Mouse (Mus musculus) embryonic facial prominence, embryonic 15.5 days (tissue): ENCODE results near the gene Tmie. TPM values are rescaled to one million over a fixed set of nuclear protein-coding genes. Genes with fewer than 3 reads are reported as not detected.

Source experiments
- ATAC-seq: fragments of 200-750 bp; cut with Nextera tagmentation; 2 replicates; pipeline ENCODE4 v1.8.0; 2017; ENCODE audit warnings: low read depth, moderate TSS enrichment; ENCODE audit not compliant: insufficient number of reproducible peaks, low FRiP score, low TSS enrichment
- H3K27ac ChIP-seq: fragments of 300-500 bp; sonication (generic); replicated peaks from 2 replicates; pipeline ENCODE4 v1.5.1; 2015; ENCODE audit warnings: mild to moderate bottlenecking, inconsistent platforms
- H3K27me3 ChIP-seq: fragments of 300-500 bp; sonication (generic); 2 replicates; pipeline ENCODE4 v1.6.1; 2015; ENCODE audit warnings: inconsistent platforms
- H3K36me3 ChIP-seq: fragments of 300-500 bp; sonication (generic); 2 replicates; pipeline ENCODE4 v1.6.1; 2015; ENCODE audit warnings: mild to moderate bottlenecking, inconsistent platforms
- H3K4me1 ChIP-seq: fragments of 300-500 bp; sonication (generic); 2 replicates; pipeline ENCODE4 v1.6.1; 2015; ENCODE audit warnings: inconsistent platforms
- H3K4me2 ChIP-seq: fragments of 300-500 bp; sonication (generic); replicated peaks from 2 replicates; pipeline ENCODE4 v1.6.1; 2015; ENCODE audit warnings: mild to moderate bottlenecking, inconsistent platforms
- H3K4me3 ChIP-seq: fragments of 300-500 bp; sonication (generic); replicated peaks from 2 replicates; pipeline ENCODE4 v1.5.1; 2015; ENCODE audit warnings: mild to moderate bottlenecking, inconsistent platforms
- H3K9ac ChIP-seq: fragments of 300-500 bp; sonication (generic); 2 replicates; pipeline ENCODE4 v1.6.1; 2015; ENCODE audit warnings: inconsistent platforms
- H3K9me3 ChIP-seq: fragments of 300-500 bp; sonication (generic); replicated peaks from 2 replicates; pipeline ENCODE4 v1.6.1; 2016; ENCODE audit warnings: inconsistent platforms
- WGBS: fragments of 180-500 bp; shearing (Covaris S2); methylation state at CpG from one replicate; pipeline ENCODE4 v1.1.7; 2015; 5-methylcytosine and 5-hydroxymethylcytosine counted together
- polyA plus RNA-seq: library from polyadenylated mRNA; unstranded; fragments of >200 nt; fragmentation: Nextera tagmentation; extraction: Ambion mirVana; gene quantifications from 2 replicates; pipeline ENCODE4 v1.2.1, GENCODE M21; 2015

Gene Tmie
- polyA plus RNA-seq, 1 experiment from 2014 or later: 5.7 TPM

DNA sequence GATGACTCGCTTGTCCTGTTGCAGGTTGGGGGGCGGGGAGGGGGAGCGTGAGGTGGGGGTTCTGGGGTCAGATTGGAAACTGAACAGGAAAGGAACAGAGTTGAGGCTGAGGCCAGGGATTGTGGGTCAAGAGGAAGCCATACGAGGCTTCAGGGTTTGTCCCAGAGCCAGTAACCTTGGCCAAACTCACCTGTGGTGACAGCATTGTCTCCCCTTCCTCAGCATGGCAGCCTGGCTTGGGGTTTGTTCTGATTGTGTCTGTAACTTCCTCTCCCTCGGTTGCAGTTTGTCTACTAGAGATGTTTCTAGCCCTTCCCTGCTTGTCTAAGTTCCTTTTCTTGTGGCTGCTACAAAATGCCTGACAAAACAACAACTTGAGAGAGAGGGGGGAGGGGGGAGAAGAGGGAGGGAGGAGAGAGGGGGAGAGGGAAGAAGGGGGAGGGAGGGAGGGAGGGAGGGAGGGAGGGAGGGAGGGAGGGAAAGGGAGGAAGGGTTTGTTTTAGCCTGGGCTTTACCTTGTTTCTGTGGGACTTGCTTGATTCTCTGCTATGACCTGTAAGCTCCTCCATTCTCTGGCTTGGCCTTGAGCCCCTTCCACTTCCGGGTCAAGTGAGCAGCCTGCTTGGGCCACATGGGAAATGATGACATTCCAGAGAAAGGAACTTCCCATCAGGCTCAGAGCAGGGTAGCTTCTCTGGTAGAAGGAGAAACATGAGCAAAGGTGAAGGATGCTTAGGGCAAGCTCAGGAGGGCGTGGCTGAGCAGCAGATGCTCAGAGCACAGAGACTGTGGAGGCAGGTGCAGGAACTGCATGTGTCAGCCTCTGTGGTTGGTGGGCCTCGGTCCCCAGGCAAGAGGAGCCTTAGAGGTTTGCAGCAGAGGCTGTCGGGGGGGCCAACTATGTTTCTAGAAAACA, 7.7 kb upstream of the Tmie start:
- peaks cover 4% of the 10 kb centered on the region for H3K4me1 ChIP-seq
- no peak overlapping the region for H3K4me3 ChIP-seq
- H3K9ac ChIP-seq: no peak overlapping the region
- no peak overlapping the region for H3K27ac ChIP-seq
- H3K27me3 ChIP-seq: no peaks in the 10 kb centered on the region
- H3K9me3 ChIP-seq: no peaks in the 10 kb centered on the region
- WGBS: 58% methylated on average over 9 of the region's 9 CpGs
- no peak overlapping the region for H3K4me2 ChIP-seq
- peaks cover 4% of the 10 kb centered on the region; the same call in 1 of the 2 replicates for H3K36me3 ChIP-seq
- ATAC-seq: no peak

DNA sequence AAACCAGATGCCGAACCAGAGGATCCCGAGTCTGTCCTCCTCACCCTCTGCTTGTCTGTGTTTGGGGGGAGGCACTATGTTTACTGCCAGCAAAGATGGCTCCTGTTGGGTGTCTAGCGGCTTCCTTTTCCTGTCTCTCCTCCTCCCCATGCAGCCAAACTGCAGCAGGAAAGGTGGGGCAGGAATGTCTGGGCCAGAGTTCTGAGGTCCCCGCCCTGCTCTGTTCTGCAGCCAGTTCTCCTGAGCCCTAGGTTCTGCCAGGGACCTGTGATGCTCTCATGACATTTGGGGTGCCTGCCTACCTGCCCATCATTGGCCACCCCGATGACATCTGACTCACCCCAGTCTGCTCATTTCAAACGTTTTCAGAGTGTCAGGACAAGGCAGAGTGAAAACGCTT, 2.0 kb upstream of the Tmie start:
- H3K4me2 ChIP-seq: no peak overlapping the region
- WGBS: 69% methylated on average over 7 of the region's 7 CpGs

DNA sequence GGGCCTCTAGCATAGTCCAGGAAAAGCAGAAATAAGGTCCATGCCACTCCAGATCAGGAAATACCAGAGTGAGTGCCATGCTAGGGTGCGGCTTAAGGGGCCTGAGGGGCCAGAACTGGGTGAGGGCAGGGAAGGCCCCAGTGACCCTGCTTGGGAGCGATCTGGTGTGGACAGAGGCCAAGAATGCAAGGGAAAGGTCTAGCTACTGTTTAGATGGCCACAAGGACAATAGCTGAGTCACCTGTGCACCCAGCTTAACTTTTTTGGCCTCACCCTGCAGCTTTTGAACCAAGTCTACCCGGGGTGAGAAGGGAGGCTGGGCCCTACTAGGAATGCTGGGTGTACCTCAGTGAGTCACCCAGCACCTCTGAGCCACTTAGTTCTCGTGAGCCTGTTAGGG, 859 bp upstream of the Tmie start:
- Histone ChIP-seq H3K4me1 (peaks cover 32% of the 10 kb centered on the region), H3K36me3 (no peaks in the 10 kb centered on the region), H3K9ac (peak overlapping the region; percentile 35; the same call in 1 of the 2 replicates), H3K27me3 (0 out of 2 replicates have a peak, but pooled peaks cover 5% of the 10 kb centered on the region), H3K4me3 (peak overlapping the region; percentile 61), H3K9me3 (no peaks in the 10 kb centered on the region), H3K4me2 (peak overlapping the region; percentile 88), H3K27ac (no peak overlapping the region)
- no peak for ATAC-seq
- 65% methylated on average over 4 of the region's 4 CpGs for WGBS

More for the DNA sequence above, 2.0 kb upstream of the Tmie start:
- Histone ChIP-seq H3K4me3 (no peak overlapping the region), H3K27ac (no peak overlapping the region), H3K27me3 (0 out of 2 replicates have a peak, but pooled peaks cover 5% of the 10 kb centered on the region), H3K4me1 (peaks cover 32% of the 10 kb centered on the region), H3K9me3 (no peaks in the 10 kb centered on the region), H3K9ac (no peak overlapping the region), H3K36me3 (no peaks in the 10 kb centered on the region)
- ATAC-seq: no peak

DNA sequence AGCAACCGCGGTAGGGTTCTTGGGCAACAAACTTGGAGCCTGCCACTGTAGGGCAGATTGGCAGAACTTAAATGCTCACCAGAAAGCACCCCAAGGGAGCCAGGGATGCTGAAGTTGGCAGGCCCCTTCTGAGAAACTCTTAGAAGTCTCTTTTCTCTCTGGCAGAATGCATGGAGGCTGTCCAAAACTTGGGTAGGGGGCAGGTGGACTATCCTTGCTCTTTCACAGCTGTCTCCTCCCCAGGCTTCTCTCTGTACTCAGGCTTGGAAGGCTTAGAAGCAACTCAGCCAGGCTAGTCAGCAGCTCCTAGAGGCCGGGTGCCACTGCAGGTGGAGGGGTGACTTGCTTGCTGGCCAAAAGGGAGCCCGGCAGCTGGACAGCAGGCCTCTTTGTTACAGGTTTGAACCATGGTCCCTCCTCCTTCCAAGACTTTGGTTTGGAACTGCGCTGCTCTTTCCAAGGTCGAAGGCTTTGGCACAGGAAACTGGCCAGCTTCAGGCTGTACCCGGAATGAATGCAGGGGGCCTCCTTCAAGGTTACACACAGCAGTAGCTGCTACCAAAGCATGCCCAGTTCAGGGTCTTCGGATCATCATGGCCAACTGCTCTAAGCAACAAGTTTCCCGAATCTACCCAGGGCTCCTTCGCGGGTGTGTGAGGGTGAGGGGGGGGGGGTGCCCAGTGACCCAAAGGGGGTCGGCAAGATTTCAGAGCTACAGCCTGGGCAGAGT, 557 bp downstream of the Tmie start, which contains the start of gene Als2cl:
Gene Als2cl, plus strand, starts transcription at position 680 of the 730 bp plus-strand sequence.
- H3K27me3 ChIP-seq: peaks cover 5% of the 10 kb centered on the region; the same call in 1 of the 2 replicates
- peak within 1 kb of the TSS; percentile 73; the same call in 1 of the 2 replicates for H3K27ac ChIP-seq
- H3K4me2 ChIP-seq: peak within 1 kb of the TSS; percentile 88
- no peaks in the 10 kb centered on the region for H3K9me3 ChIP-seq
- peak within 1 kb of the TSS; percentile 61 for H3K4me3 ChIP-seq
- H3K36me3 ChIP-seq: no peaks in the 10 kb centered on the region
- peak within 1 kb of the TSS; percentile 35 for H3K9ac ChIP-seq
- WGBS: 12% methylated on average over 12 of the region's 12 CpGs
- ATAC-seq: no peak
- H3K4me1 ChIP-seq: peaks cover 47% of the 10 kb centered on the region

DNA sequence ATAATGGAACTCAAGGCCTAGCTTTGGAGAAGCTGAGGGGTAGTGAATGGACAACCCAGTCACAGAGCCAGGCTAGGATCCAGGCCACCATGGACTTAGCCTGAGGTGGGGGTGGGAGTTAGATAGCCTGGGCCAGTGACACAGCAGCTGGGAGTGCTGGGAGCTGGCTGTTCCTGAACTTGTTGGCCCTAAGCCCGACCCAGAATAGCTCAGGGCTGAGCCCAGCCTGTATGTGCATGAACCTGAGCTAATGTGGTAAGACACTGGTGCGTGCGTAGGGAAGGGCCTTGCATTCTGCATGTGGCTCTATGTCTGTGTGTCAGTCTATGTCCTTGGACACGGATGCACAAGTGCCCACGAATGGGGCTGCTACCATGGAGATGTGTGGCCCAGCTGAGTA, 2.0 kb downstream of the Tmie start:
- Histone ChIP-seq H3K4me2 (0 out of 2 replicates have a peak overlapping the region, but pooled peaks have one; percentile 0), H3K27me3 (peaks cover 19% of the 10 kb centered on the region), H3K9me3 (no peaks in the 10 kb centered on the region), H3K4me3 (no peak overlapping the region), H3K9ac (no peak overlapping the region), H3K27ac (no peak overlapping the region), H3K36me3 (no peaks in the 10 kb centered on the region), H3K4me1 (peaks cover 57% of the 10 kb centered on the region)
- no peak for ATAC-seq
- WGBS: 79% methylated on average over 5 of the region's 5 CpGs

DNA sequence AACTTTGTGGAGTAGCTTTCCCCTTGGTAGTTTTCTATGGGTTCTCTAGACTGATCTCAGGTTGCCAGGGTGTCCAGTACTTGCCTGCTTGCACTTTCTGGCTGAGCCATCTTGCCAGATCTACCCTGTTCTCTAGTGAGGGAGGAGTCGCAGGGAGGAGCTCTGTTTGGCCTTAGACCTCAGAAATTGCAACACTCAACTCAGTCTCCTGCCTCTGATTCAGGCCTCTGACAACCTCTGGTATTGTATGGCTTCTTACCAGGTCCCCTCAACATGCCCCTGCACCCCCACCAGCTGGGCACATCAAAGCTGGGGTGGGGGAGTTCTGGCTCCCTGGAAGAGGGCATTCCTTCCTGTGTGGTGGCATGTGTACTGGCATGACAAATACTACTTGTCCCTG, 2.6 kb downstream of the Tmie start:
- Histone ChIP-seq H3K9ac (no peak overlapping the region), H3K36me3 (no peaks in the 10 kb centered on the region), H3K4me2 (no peak overlapping the region), H3K9me3 (no peaks in the 10 kb centered on the region), H3K4me1 (peaks cover 57% of the 10 kb centered on the region), H3K27ac (no peak overlapping the region), H3K27me3 (peaks cover 21% of the 10 kb centered on the region), H3K4me3 (no peak overlapping the region)
- no peak for ATAC-seq
- 91% methylated on average over 1 of the region's 1 CpGs for WGBS

DNA sequence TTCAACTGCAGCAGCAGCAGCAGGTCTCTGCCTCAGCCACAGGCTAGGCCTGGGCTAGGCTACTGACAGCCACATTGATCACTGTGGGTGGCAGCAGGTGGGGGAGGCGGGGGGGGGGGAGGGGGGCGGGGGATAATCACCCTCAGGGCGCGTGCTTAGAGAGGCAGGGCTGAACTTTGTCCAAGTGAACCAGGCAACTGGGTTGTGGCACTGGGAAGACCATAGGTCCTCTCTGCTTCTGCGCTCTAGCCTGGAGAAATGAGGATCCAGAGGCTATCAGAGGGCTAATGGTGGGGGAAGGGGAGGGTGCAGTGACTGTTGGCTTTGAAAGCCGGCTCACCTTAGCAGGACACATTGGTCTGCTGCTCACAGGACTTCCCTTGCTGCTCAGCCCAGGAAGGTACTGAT, 4.6 kb downstream of the Tmie start:
- Histone ChIP-seq H3K9me3 (no peaks in the 10 kb centered on the region), H3K4me1 (peaks cover 44% of the 10 kb centered on the region), H3K36me3 (no peaks in the 10 kb centered on the region), H3K27me3 (peaks cover 21% of the 10 kb centered on the region), H3K9ac (no peak overlapping the region), H3K4me2 (no peak overlapping the region), H3K27ac (0 out of 2 replicates have a peak overlapping the region, but pooled peaks have one; percentile 17), H3K4me3 (no peak overlapping the region)
- no peak for ATAC-seq
- WGBS: 29% methylated on average over 4 of the region's 6 CpGs

DNA sequence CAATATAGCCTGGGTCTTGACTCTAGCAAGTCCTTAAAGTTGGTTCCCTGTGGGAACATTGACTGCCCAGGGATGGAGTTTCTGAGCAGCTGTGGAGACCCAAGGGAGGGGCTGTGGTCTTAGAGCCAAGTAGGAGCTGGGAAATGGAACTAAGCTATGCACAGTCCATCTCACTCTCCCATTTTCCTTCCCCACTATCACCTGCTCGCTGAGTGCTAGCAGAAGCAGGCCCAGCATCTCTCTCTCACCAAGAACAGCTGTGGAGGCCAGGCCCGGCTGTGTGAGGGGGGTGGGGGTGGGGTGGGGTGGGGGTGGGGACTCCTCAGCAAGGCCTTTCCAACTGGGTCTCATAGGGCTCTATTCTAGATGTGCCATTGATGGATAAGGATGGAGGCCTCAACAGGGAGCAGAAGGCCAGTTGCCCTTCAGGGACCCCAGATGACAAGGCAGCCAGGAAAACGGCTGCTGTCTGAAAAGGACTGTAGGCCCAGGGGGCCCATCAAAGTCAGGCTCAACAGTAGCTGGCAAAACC, 5.2 kb downstream of the Tmie start:
- Histone ChIP-seq H3K27me3 (peaks cover 21% of the 10 kb centered on the region), H3K27ac (no peak overlapping the region), H3K4me1 (peaks cover 41% of the 10 kb centered on the region), H3K4me3 (no peak overlapping the region), H3K9me3 (no peaks in the 10 kb centered on the region), H3K4me2 (no peak overlapping the region), H3K9ac (no peak overlapping the region), H3K36me3 (no peaks in the 10 kb centered on the region)
- ATAC-seq: peak; percentile 7; the same call in 1 of the 2 replicates
- 14% methylated on average over 3 of the region's 3 CpGs for WGBS

DNA sequence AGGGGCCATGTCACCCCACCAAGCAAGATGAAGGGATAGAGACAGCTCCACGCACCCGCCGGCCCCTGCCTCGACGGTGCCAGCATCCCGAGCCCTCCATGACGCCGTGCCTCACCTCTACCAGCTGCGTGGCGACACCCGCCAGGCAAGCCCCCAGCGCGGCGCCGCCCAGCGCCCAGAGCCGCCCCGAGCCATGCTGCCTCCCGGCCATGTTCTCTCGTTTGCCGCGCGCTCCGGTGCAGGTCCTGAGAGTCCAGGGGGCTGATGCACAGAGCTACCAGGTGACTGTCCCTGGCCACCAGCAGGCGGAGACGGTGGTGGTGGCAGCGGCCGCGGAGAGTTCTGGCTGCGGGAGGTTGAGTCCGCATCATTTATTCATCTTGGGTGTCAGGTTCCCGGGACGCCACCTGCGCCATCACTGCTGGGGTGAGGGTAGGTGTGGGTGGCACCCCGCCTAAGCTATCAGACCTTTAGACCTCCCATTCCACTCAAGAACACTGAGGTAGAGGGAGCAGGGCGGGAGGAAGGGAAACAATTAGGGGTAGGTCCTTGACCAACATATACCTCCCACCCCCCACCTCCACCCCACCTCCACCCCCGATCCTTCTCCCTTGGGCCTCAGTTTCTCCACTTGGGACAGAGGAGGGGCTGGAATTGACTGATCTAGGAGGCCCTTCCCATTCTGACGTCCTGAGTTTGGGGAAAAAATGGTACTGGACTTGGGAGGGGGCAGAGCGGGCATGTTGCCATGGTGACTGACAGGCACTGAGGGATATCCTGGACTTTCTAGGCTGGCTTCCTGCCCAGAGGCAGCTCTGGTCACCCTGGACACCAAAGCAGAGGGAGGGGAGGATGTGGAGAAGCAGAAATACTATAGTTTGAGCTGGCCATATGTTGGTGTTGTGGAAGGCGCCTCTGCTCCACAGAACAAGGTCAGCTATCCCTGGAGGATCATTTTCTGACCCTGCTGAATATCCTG, 5.9 kb downstream of the Tmie start:
- no peak for ATAC-seq
- Histone ChIP-seq H3K27ac (no peak overlapping the region), H3K27me3 (peaks cover 21% of the 10 kb centered on the region), H3K9ac (no peak overlapping the region), H3K9me3 (no peaks in the 10 kb centered on the region), H3K4me1 (peaks cover 35% of the 10 kb centered on the region), H3K4me3 (peak overlapping the region; percentile 24), H3K4me2 (peak overlapping the region; percentile 50), H3K36me3 (no peaks in the 10 kb centered on the region)
- WGBS: 9% methylated on average over 40 of the region's 40 CpGs

DNA sequence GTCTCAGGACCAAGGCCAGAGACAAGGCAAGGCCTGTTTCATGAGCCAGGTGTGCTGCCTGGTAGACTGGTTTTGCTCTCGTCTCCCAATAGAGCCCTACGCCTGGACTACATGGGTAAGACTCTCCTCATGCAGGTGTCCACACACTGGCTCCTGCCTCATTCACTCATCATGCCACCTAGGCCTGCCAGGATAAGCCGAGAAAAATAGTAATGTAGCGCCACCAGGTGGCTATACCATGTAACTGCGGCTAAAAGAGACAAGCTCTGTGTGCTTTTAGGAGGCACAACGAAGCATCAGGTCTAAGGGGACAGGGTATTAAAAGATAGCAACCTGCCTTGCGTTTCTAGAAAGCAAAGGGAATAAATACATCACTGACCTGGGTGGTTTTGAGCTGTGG, 8.9 kb downstream of the Tmie start:
- H3K27me3 ChIP-seq: peaks cover 16% of the 10 kb centered on the region
- H3K27ac ChIP-seq: no peak overlapping the region
- WGBS: 21% methylated on average over 7 of the region's 7 CpGs
- H3K4me1 ChIP-seq: peaks cover 24% of the 10 kb centered on the region
- no peak overlapping the region for H3K9ac ChIP-seq
- H3K4me2 ChIP-seq: no peak overlapping the region
- no peaks in the 10 kb centered on the region for H3K36me3 ChIP-seq
- no peaks in the 10 kb centered on the region for H3K9me3 ChIP-seq
- no peak overlapping the region for H3K4me3 ChIP-seq
- no peak for ATAC-seq
